Mouse (Mus musculus) forebrain, embryonic 15.5 days (tissue): ENCODE results near the gene Slc25a51. TPM values are rescaled to one million over a fixed set of nuclear protein-coding genes. Genes with fewer than 3 reads are reported as not detected.
A peak's percentile ranks its signal among the peaks of the same experiment; 100 is the strongest.

ENCODE experiments used
- ATAC-seq: fragments of 200-750 bp; cut with Nextera tagmentation; replicated peaks from 2 replicates; pipeline ENCODE4 v1.8.0; 2017; ENCODE audit warnings: mild to moderate bottlenecking, moderate TSS enrichment, moderate library complexity
- H3K27ac ChIP-seq: fragments of 300-500 bp; sonication (generic); replicated peaks from 2 replicates; pipeline ENCODE4 v1.5.1; 2015; ENCODE audit warnings: mild to moderate bottlenecking, inconsistent platforms
- H3K27me3 ChIP-seq: fragments of 300-500 bp; sonication (generic); 2 replicates; pipeline ENCODE4 v1.6.1; 2015; ENCODE audit warnings: inconsistent platforms
- H3K36me3 ChIP-seq: fragments of 300-500 bp; sonication (generic); 2 replicates; pipeline ENCODE4 v1.6.1; 2015; ENCODE audit warnings: mild to moderate bottlenecking, inconsistent platforms
- H3K4me1 ChIP-seq: fragments of 300-500 bp; sonication (generic); 2 replicates; pipeline ENCODE4 v1.6.1; 2015; ENCODE audit warnings: inconsistent platforms
- H3K4me2 ChIP-seq: fragments of 300-500 bp; sonication (generic); replicated peaks from 2 replicates; pipeline ENCODE4 v1.6.1; 2015; ENCODE audit warnings: mild to moderate bottlenecking, inconsistent platforms
- H3K4me3 ChIP-seq: fragments of 300-500 bp; sonication (generic); 2 replicates; pipeline ENCODE4 v1.5.1; 2015; ENCODE audit warnings: mild to moderate bottlenecking, inconsistent platforms
- H3K9ac ChIP-seq: fragments of 300-500 bp; sonication (generic); replicated peaks from 2 replicates; pipeline ENCODE4 v1.6.1; 2015; ENCODE audit warnings: mild to moderate bottlenecking, inconsistent platforms
- H3K9me3 ChIP-seq: fragments of 300-500 bp; sonication (generic); 2 replicates; pipeline ENCODE4 v1.6.1; 2016; ENCODE audit warnings: inconsistent platforms
- WGBS: fragments of 180-500 bp; shearing (Covaris S2); methylation state at CpG from one replicate; pipeline ENCODE4 v1.1.7; 2015; ENCODE audit warnings: mixed read lengths; 5-methylcytosine and 5-hydroxymethylcytosine counted together
- polyA plus RNA-seq: library from polyadenylated mRNA; unstranded; fragments of >200 nt; fragmentation: Nextera tagmentation; extraction: Ambion mirVana; gene quantifications from 2 replicates; pipeline ENCODE4 v1.2.1, GENCODE M21; 2015

Gene Slc25a51
- polyA plus RNA-seq, 1 experiment from 2014 or later: 86.1 TPM

DNA sequence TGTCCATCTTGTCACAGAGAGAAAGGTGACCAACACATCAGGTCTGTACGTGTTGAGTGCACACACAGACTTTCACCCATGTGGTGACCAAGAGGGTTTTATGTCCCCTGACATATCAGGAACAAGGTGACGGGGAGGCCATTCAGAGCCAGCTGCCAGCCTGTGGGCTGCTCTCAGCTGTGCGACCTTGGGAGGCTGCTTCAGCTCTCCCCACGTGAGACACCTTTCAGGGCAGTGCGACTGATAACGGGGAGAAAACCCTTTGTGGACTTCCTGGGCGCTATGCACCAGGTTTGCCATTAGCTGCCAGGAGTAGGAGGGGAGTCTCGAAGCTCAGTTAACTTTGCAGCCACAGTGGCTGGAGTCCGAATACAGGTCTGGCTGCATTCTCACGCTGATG, 14.1 kb upstream of the Slc25a51 start:
- 88% methylated on average over 10 of the region's 10 CpGs for WGBS
- no peaks in the 10 kb centered on the region for H3K27me3 ChIP-seq
- H3K9me3 ChIP-seq: no peaks in the 10 kb centered on the region
- ATAC-seq: no peak
- H3K4me2 ChIP-seq: no peak overlapping the region
- H3K27ac ChIP-seq: no peak overlapping the region
- peaks cover 68% of the 10 kb centered on the region for H3K4me1 ChIP-seq
- H3K4me3 ChIP-seq: no peak overlapping the region
- no peak overlapping the region for H3K9ac ChIP-seq
- no peaks in the 10 kb centered on the region for H3K36me3 ChIP-seq

DNA sequence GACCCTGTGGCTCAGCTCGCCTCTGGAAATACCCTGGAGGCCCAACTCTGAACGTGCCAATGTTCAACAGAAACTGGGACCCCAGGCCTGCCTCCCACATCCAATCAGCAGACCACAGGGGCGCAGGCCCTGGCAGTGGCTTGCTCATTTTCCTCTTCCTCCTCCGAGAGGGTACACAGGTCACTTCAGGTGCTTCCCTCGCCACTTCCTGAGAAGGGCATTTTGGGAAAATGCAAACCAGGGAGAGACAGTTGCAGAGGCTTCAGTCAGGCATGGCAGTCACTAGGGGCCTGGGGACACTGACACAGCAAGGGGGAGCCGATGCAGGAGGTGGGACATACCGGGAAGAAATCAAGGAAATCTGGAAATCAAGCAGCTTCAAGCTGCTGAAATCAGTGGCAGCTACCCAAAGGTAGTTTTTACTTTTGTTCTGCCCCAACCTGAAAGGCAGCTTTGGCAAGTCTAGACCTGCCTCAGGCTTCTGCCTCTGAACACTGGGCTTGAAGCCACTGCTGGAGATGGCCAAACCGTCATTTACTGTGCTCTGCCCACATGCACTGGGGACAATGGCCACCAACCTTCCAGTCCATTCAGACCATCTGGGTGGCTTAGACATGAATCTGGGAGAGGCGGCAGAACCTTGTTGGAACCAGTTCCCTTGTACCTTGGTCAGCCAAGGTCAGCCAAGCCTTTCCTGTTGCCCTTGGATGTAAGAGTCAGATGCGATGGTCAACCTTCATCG, 13.1 kb upstream of the Slc25a51 start:
- ATAC-seq: no peak
- H3K27ac ChIP-seq: peak overlapping the region; percentile 75

DNA sequence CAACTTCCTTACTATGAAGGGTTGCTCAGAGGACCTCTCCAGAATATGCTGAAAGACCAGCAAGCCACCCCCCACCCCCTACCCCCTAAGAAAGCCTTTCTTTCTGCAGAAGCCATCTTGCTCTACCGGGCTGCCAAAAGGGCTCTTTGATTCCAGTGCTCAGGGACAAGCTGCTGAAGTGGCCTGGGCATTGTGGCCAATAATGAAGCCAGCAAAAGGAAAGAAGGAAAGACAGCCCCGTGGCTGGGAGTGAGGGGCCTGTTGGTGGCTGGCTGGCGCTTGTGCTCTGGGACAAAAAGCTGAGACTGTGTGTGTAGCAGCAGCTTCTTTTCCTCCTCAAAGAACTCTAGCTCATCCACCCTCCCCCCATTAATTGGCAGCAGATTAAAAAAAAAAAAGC, 12.2 kb upstream of the Slc25a51 start:
- Histone ChIP-seq H3K4me2 (no peak overlapping the region), H3K36me3 (no peaks in the 10 kb centered on the region), H3K27ac (peak overlapping the region; percentile 75), H3K27me3 (no peaks in the 10 kb centered on the region), H3K4me1 (peaks cover 53% of the 10 kb centered on the region), H3K4me3 (no peak overlapping the region), H3K9ac (0 out of 2 replicates have a peak overlapping the region, but pooled peaks have one; percentile 6), H3K9me3 (no peaks in the 10 kb centered on the region)
- WGBS: 2% methylated on average over 3 of the region's 3 CpGs
- no peak for ATAC-seq

More for the DNA sequence above, 13.1 kb upstream of the Slc25a51 start:
- H3K4me1 ChIP-seq: peaks cover 59% of the 10 kb centered on the region
- H3K9me3 ChIP-seq: no peaks in the 10 kb centered on the region
- no peak overlapping the region for H3K4me3 ChIP-seq
- no peaks in the 10 kb centered on the region for H3K36me3 ChIP-seq
- H3K9ac ChIP-seq: 0 out of 2 replicates have a peak overlapping the region, but pooled peaks have one; percentile 6
- no peaks in the 10 kb centered on the region for H3K27me3 ChIP-seq
- H3K4me2 ChIP-seq: no peak overlapping the region
- WGBS: 58% methylated on average over 11 of the region's 11 CpGs

DNA sequence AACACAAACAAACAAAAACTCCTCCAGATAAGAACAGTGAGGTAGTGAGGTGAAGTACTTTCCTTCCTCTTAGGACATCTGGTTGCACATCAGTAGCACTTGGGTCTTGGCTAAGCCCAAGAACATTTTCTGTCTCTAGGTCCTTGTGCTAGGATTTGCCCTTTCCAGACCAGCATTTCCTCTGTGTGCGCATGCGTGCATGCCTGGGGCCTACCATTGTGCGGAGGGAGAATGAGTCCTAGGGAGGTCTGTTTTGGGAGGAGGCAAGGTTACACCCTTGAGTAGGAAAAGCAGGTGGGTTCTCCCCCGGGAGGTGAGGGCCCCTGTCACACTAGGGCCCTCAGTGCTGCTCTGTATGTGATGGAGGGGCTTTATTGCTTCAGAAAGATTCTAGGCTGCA, 10.5 kb upstream of the Slc25a51 start:
- H3K27me3 ChIP-seq: no peaks in the 10 kb centered on the region
- no peak overlapping the region for H3K9ac ChIP-seq
- no peaks in the 10 kb centered on the region for H3K36me3 ChIP-seq
- H3K4me2 ChIP-seq: no peak overlapping the region
- H3K4me1 ChIP-seq: peaks cover 48% of the 10 kb centered on the region
- H3K27ac ChIP-seq: peak overlapping the region; percentile 53
- 76% methylated on average over 4 of the region's 4 CpGs for WGBS
- no peak overlapping the region for H3K4me3 ChIP-seq
- no peaks in the 10 kb centered on the region for H3K9me3 ChIP-seq
- no peak for ATAC-seq

DNA sequence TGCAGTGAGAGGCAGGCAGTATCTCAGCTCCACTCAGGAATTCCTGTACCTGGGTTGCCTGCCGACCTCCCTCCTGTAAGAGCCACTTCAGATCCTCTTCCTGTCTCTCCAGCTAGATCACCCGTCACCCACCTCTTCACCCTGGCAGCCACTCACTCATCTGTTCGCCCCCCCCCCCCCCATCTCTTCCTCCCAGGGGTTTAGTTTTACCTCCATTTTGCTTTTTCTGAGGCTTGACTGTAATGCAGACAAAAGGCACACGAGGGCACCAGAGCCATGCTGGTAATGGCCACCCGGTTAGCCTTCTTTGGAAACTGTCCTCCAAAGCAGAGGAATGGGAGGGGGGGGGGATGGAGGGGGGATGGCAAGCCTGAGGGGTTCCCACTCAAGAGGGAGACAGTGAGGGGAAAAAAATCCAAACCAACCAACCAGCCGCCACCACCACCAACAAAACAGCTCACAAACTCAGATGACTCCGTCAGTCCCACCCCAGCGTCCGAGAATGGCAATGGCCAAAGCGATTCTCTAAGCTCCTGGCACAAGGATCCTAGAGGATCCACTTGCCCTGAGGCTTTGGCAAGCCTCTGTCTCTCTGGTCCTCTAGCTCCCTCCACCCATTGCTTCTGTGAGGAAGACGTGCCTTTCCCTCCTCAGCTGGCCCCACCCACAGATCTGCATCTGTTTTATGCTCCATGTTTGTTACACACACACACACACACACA, 9.8 kb upstream of the Slc25a51 start:
- Histone ChIP-seq H3K4me1 (peaks cover 42% of the 10 kb centered on the region), H3K9me3 (no peaks in the 10 kb centered on the region), H3K4me2 (peak overlapping the region; percentile 19; the same call in 1 of the 2 replicates), H3K4me3 (no peak overlapping the region), H3K27me3 (no peaks in the 10 kb centered on the region), H3K27ac (peak overlapping the region; percentile 53; the same call in 1 of the 2 replicates), H3K36me3 (no peaks in the 10 kb centered on the region), H3K9ac (0 out of 2 replicates have a peak overlapping the region, but pooled peaks have one; percentile 3)
- ATAC-seq: peak; percentile 64
- WGBS: 19% methylated on average over 11 of the region's 11 CpGs

DNA sequence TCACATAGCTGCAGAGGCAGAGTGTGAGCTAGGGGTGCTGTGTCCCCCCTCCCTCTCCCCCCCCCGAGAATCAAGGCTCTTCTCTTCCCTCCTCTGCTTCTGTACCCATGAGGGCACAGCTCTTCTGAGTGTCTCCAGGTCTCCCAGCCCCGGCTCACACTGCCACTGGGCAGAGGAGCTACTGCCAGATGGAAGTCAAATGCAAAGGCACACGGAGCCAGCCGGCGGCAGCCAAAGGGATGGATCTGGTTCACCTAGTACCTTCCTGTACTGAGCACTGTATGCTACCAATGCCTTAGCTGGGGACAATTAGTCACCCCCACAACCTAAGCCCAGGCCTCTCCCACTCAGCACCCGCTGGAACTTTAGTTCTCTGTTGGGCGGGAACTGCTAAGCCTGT, 7.7 kb upstream of the Slc25a51 start:
- Histone ChIP-seq H3K4me1 (peaks cover 31% of the 10 kb centered on the region), H3K36me3 (no peaks in the 10 kb centered on the region), H3K27me3 (no peaks in the 10 kb centered on the region), H3K4me3 (no peak overlapping the region), H3K9ac (no peak overlapping the region), H3K27ac (no peak overlapping the region), H3K4me2 (no peak overlapping the region), H3K9me3 (no peaks in the 10 kb centered on the region)
- WGBS: 75% methylated on average over 7 of the region's 7 CpGs
- ATAC-seq: no peak

DNA sequence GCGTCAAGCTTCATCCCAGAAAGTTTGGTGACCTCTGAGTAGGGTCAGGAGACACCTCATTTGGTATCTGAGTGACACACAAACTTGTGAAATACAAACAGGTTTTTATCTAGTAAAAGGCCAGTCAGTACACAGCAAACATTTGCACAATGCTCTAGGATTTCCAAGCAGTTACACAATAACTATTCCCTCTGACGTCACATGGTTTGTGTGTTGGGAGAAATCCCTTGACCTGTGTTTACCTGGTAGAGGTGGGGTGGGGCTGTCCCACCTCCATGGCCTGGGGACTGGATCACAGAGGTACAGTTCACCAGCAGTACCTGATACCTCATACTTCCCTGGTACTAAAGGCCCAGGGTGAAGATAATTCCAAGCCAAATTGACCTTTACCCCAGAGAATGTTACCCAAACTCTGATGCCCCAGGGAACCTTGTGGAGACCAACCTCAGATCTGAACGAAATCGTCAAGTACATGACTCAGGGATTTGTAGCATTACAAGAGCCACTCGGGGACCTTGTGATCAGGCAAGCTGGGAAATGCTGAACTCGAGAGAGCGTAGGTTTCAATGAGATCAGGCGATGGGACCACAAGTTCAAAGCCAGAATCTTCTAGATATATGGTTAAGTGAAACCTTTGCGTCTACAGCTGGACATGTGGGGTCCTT, 5.2 kb upstream of the Slc25a51 start:
- Histone ChIP-seq H3K9ac (no peak overlapping the region), H3K27ac (no peak overlapping the region), H3K4me3 (no peak overlapping the region), H3K27me3 (no peaks in the 10 kb centered on the region), H3K4me1 (peaks cover 14% of the 10 kb centered on the region), H3K9me3 (no peaks in the 10 kb centered on the region), H3K4me2 (no peak overlapping the region), H3K36me3 (no peaks in the 10 kb centered on the region)
- ATAC-seq: no peak
- 87% methylated on average over 9 of the region's 9 CpGs for WGBS

DNA sequence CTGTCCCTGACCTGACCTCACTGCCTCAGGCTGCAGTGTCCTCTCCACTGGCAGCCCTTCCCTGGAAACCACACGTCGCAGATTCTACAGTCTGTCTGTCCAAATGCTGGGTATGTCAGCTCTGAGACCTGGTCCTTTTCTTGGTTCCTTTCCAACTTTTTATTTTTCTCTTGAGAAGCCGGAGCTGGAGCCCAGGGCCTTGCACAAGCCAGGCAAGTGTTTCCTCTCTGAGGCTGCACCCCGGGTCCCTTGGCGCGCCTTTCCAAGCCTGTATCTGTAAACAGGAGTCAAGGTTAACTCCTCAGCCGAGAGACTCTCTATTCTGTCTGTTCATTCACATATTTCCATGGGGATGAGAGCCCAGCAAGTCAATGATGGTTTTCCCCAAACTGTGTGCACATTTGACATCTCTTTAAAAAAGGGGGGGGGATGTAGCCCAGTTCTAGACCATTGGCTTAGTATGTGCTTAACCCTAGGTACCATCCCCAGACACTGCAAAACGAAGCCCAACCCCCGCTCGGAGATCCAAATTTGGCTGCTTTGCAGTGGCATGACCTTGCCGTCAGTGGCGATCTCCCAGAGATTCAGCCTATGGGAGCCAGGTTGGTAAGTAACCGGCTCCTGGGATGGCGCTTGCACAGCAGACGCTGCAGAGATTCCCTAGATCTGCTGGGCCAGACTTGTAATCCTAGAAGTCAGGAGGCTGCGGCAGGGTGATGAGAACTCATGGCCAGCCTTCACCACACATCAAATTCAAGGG, 4.0 kb upstream of the Slc25a51 start:
- 79% methylated on average over 16 of the region's 16 CpGs for WGBS
- H3K4me3 ChIP-seq: no peak overlapping the region
- no peaks in the 10 kb centered on the region for H3K27me3 ChIP-seq
- no peak overlapping the region for H3K27ac ChIP-seq
- no peaks in the 10 kb centered on the region for H3K9me3 ChIP-seq
- H3K36me3 ChIP-seq: no peaks in the 10 kb centered on the region
- ATAC-seq: no peak
- H3K4me2 ChIP-seq: no peak overlapping the region
- no peak overlapping the region for H3K9ac ChIP-seq
- peaks cover 9% of the 10 kb centered on the region for H3K4me1 ChIP-seq

DNA sequence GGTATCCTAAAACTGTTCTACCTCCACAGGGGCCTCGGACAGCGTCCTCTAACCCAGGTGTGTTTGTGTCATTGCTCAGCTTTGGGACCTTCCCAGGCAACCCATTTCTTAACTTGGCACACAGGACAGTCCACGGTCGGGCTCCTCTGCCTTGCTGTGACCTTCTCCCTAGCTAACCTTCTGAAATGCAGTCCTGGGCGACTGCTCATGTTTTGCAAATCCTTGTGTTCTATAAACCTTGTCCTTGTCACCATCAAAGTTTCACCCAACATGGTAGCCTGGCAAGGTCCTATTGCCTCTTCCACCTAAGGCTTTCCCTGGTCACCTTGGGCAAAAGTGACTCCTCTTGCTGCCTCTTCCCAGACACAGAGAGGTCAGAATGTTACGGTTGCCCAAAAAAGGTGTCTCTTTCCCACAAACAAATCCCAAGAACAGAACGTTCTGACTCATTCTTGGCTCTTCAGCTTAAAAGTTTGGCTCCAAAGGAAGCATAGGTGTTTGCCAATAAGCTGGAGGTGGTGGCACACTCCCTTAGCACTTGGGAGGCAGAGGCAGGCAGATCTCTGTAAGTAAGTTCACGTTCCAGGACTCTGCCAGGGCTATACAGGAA, 2.7 kb upstream of the Slc25a51 start:
- Histone ChIP-seq H3K4me2 (no peak overlapping the region), H3K4me1 (peaks cover 22% of the 10 kb centered on the region), H3K9ac (no peak overlapping the region), H3K27ac (no peak overlapping the region), H3K27me3 (no peaks in the 10 kb centered on the region), H3K9me3 (no peaks in the 10 kb centered on the region), H3K36me3 (no peaks in the 10 kb centered on the region), H3K4me3 (no peak overlapping the region)
- WGBS: 91% methylated on average over 8 of the region's 8 CpGs
- ATAC-seq: no peak

DNA sequence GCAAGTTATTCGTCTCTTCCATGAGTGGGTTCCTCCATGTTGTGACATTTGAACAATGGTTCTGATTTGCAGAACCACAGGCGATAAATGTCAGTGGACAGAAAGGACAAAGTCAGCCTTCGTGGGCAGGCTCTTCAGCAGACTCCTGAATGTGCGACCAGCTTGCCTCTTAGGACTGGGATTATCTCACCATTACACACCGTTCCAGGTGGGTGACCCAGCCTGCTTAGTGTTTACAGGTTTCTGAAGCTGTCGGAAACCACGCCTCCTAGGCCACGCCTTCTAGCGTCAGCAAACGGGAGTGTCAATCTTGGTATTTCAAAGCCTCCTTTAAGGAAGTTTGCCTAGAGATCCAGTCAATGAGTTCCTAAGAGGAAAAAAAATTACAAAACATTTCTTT, 704 bp upstream of the Slc25a51 start:
- peak overlapping the region; percentile 94 for H3K27ac ChIP-seq
- peak overlapping the region; percentile 99 for H3K9ac ChIP-seq
- ATAC-seq: peak; percentile 24; the same call in 1 of the 2 replicates
- 0 out of 2 replicates have a peak, but pooled peaks cover 3% of the 10 kb centered on the region for H3K36me3 ChIP-seq
- H3K9me3 ChIP-seq: no peaks in the 10 kb centered on the region
- H3K4me1 ChIP-seq: peaks cover 33% of the 10 kb centered on the region
- peak overlapping the region; percentile 99 for H3K4me3 ChIP-seq
- no peaks in the 10 kb centered on the region for H3K27me3 ChIP-seq
- peak overlapping the region; percentile 63 for H3K4me2 ChIP-seq
- WGBS: 1% methylated on average over 10 of the region's 10 CpGs

DNA sequence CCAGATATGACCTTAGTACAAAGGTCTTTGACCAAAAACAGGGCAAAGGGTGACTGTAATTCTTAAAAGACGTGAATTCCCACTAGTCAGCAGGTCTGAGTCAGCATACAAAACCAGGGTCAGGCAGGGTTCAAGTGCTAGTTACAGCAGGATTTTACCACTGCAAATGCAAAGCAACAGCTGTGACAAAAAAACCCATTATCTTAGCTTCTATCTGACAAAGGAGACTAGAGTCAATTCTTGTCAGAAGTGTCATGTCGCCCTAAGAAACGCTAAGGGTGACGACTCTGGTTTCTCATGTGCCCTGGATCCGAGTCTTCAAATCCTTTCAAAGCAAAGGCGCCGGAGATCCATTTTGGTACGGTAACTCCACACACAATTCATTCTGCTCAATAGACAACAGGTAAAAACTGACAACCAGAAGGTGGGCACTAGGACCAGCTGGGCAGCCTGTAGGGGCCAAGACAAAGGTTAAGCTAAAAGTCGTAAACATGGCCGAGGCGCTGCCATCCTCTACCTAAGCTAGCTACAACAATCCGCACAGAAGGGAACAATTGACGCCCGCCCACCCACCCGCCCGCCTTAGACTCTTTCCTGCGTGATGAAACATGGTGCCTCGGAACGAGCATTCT, 747 bp downstream of the Slc25a51 start:
- H3K36me3 ChIP-seq: peaks cover 17% of the 10 kb centered on the region
- ATAC-seq: no peak

More for the DNA sequence above, 747 bp downstream of the Slc25a51 start:
- Histone ChIP-seq H3K9me3 (no peaks in the 10 kb centered on the region), H3K9ac (peak overlapping the region; percentile 99), H3K4me3 (peak overlapping the region; percentile 99), H3K27ac (peak overlapping the region; percentile 94), H3K4me1 (peaks cover 40% of the 10 kb centered on the region), H3K4me2 (peak overlapping the region; percentile 63), H3K27me3 (no peaks in the 10 kb centered on the region)
- WGBS: under 1% methylated on average over 19 of the region's 19 CpGs
